Mouse (Mus musculus): ENCODE data around the gene Fancc.

- TF ChIP-seq POLR2A (IDR thresholded peaks at IDR 0.05; ENCODE audit: insufficient read length, low read depth), result no peak
- no peak for TF ChIP-seq USF1 (IDR thresholded peaks at IDR 0.05; ENCODE audit: low read depth)
- TF ChIP-seq TCF12 (IDR thresholded peaks at IDR 0.05; ENCODE audit: insufficient read depth, poor library complexity, severe bottlenecking), result no peak
- TF ChIP-seq MYOG (IDR thresholded peaks at IDR 0.05; ENCODE audit: control insufficient read depth in 1 of 3, insufficient read depth in 1 of 3, insufficient read length in 2 of 3, low read depth in 2 of 3), result no peak
- TF ChIP-seq SRF (IDR thresholded peaks at IDR 0.05; ENCODE audit: control insufficient read depth, insufficient read length, low read depth), result no peak
- TF ChIP-seq MAX (IDR thresholded peaks at IDR 0.05; ENCODE audit: low read depth), result no peak
- TF ChIP-seq REST (IDR thresholded peaks at IDR 0.05; ENCODE audit: insufficient read depth, insufficient read length), result no peak
- TF ChIP-seq POLR2AphosphoS2 (IDR thresholded peaks at IDR 0.05; ENCODE audit: insufficient read length, low read depth), result no peak
- TF ChIP-seq CEBPB (IDR thresholded peaks at IDR 0.05; ENCODE audit: insufficient read depth, poor library complexity, severe bottlenecking), result no peak
Observed at GRCm38 (mm10) chr13:63421225-63421624, 75.9 kb downstream of the Fancc start.

Data from myocyte (in vitro differentiated cells).